Mouse (Mus musculus): ENCODE data around the gene Wdr18.

The Wdr18 gene

DNA sequence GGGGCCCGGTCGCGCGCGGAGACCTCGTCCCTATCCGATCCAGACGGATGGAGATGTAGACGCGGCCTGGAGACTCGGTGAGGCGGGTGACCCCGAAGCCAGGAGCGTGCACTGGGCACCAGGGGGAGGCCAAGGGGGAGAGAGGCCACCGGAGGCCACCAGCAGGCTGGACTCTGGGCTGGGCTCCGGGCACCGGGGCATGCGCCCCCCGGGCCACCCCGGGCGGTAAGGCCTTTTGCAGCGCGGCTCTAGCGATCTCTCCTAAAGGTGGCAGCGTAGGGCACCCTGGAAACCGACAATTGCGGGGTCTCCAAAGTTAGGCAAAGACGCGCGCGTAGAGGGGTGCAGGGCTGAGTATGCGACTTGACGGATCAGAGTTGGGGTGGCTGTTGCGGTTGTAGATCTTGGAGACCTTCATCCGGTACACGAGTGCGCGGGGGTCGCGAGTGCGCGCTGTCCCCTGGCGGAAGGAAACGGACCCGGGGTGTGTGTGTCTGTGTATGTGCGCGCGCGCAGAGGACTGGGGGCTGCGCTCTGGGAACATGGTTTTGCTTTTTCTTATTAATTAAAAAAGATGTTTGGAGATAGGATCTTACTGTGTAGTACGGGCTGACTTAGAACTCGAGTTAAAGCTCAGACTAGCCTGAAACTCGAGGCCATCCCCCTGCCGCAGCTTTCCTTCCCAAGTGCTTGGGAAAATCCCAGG lies 32.5 kb upstream of the Wdr18 start:
- DNase-seq (ENCODE audit: low spot score) = no peak

DNA sequence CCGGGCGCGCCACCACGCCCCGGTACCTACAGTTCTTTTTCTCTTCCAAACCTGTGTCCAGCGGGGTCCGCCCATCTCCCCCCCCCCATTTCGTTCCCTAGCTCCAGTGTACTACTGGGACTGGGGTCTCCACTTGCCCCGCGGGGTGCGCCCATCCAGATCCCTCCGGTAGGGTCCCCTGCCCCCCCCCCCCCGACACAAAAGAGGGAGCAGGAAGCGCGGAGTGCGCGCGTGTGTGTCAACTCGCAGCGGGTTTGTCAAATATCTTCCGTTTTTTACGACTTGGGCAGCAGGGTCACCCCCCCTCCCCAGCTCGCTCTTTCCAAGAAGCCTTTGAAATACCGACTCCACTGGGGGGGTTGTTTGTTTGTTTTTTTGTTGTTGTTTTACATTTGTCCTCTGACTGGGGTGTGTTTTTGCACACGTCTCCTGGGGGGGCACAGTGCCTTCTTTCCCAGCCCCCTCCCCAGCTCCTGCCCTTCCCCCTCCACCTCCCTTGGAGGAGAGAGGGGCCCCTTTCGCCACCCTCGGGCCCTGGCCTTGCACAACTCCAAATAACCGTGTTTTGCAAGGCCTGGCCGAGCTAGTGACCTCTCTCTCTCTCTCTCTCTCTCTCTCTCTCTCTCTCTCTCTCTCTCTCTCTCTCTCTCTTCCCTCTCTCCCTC lies 31.8 kb upstream of the Wdr18 start:
- DNase-seq (ENCODE audit: low spot score) = no peak

DNA sequence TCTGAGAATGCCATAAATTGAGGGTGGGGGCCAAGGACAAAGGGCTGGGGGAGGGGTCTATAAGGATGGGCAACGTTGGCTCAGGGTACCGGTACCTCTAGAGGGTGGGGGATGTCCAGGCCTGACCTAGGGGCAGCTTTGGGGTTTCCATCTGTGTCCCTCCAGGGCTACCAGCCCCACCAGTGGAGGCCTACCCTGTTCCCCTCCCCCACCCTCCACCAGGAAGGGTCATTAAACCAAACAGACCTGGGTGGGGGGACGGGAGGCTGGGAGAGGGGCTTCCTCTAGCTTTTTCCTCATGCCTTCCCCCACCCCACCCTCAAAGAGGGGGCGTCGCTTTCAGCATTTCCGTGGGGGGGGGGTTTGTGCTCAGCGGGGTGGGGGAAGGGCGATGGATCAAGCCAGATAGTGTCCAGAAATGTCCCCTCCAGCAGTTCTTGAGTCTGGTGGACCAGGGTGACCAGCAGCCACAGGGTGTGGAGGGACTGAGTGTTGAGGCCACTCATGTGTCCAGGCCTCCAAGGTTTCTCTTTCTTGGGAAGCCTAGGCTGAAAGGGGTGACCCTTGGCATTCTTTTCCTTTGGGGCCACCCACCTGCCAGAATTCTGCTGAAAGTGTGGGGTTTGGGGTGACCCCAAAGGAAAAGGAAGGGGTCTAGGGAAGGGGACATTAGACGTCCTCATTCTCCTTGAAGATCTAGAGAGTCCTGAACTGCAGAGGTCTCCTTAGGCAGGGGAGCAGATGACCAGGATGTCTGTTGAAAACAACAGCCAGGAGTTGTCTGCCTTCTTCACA lies 30.8 kb upstream of the Wdr18 start:
- DNase-seq (ENCODE audit: low spot score) = no peak

- DNase-seq (ENCODE audit: low spot score) = no peak
Measured at GRCm38 (mm10) chr10:79929967-79930825, 29.8 kb upstream of the Wdr18 start.

DNA sequence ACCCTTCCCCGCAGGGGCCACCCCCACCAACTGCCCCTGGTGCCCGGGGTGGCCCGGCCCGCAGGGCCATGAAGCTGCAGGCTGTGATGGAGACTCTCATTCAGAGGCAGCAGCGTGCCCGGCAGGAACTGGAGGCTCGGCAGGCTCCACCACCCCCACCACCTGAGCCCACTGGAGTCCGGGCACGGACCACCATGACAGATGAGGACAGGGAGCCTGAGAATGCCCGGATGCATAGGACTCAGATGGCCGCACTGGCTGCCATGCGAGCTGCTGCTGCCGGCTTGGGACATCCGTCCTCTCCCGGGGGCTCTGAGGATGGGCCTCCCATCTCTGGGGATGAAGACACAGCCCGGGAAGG lies 29.1 kb upstream of the Wdr18 start:
- DNase-seq (ENCODE audit: low spot score) = no peak

DNA sequence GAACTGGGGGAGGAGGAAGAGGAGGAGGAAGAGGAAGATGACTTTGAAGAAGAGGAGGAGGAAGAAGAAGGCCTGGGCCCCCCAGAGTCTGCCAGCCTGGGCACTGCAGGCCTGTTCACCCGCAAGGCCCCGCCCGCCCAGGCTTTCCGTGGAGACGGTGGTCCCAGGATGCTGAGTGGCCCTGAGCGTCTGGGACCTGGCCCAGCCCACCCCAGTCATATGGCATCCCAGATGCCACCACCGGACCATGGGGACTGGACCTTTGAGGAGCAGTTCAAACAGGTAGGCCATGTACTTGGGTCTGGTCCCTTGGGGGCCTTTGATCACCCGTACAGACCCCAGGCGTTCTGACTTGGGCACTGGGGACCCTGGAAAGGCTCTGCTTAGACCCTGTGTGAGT lies 28.2 kb upstream of the Wdr18 start:
- DNase-seq (ENCODE audit: low spot score) = no peak

DNA sequence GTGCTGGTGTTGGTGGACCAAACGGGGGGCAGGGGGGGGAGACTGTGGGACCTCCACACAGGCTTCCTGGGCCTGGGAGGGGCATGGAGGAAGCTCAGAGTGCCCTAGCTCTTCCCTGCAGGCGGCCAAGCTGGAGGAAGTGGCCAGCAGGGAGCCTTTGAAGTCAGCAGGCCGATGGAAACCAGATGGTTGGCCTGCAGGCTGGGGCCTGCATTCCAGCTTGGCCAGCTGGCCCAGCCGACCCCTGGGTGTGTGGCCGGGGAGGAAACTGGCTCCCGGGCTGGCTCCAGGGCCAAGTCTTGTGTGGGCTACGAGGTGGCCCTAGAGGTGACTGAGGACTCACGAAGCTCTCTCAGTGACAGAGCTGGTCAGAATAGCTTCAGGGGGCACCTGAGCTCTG lies 27.2 kb upstream of the Wdr18 start:
- no peak for DNase-seq (ENCODE audit: low spot score)

DNA sequence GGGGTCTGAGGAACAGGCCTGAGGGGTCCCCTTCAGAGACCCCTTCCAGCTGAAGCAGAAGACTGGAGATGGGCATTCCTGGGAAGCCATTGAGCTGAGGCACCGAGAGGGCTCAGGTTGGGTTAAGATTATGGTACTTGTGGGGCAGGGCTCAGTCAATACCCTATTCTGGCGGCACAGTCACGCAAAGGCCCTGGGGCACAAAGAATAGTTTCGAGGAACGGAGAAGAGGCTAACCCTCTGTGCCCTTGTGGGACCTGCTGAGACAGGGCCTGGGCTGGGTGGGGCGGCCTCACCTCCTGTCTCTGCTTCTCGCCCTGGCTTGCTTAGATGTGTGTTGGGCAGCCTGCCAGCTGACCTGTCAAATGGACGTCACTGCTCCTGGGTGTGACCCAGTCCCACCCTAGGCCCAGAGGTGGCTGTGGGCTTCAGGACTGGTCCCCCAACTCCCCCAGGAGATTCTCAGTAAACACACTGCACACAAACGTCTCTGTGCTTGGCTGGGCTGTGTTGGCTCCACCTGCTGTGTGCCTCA lies 26.7 kb upstream of the Wdr18 start:
- DNase-seq (ENCODE audit: low spot score) = no peak

DNA sequence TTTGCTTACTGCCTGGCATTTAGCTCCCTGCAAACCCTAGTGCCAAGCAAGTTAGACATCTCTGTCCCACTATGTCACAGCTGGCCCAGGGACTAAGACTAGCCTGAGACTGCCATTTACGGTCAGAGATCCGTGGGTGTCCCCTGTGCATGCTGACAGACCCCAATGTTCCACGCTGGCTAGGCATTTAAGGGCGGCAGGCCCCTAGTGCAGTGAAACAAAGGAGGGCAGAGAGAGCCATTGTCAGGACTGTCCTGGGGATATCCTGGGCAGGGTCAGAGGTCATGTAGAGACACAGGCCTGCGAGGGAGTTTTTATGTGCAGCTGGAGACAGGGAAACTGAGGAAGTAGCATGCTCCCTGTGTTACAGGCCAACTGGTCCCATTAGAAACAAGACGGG lies 26.1 kb upstream of the Wdr18 start:
- DNase-seq (ENCODE audit: low spot score) = no peak

DNA sequence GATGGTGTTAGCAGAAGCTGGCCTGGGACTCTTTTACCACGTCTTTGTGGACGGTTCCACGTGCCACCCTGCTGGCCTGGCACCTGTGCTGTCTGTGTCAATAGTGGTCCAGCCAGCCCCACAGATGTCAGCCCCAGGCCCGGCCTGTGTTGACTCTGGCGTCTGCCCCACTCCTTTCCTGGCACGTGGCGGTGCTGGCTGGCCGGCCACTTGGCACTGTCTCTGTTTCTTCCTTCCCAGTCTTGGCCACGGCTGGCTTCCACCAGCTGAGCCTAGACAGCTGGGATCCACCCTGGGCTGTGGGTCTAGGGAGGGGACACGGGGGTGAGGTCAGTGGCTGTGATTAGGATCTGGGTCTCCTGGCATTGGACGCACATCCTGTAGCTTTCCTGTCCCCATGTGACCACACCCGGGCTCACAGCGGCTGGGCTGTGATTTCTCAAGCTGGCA lies 25.7 kb upstream of the Wdr18 start:
- no peak for DNase-seq (ENCODE audit: low spot score)

DNA sequence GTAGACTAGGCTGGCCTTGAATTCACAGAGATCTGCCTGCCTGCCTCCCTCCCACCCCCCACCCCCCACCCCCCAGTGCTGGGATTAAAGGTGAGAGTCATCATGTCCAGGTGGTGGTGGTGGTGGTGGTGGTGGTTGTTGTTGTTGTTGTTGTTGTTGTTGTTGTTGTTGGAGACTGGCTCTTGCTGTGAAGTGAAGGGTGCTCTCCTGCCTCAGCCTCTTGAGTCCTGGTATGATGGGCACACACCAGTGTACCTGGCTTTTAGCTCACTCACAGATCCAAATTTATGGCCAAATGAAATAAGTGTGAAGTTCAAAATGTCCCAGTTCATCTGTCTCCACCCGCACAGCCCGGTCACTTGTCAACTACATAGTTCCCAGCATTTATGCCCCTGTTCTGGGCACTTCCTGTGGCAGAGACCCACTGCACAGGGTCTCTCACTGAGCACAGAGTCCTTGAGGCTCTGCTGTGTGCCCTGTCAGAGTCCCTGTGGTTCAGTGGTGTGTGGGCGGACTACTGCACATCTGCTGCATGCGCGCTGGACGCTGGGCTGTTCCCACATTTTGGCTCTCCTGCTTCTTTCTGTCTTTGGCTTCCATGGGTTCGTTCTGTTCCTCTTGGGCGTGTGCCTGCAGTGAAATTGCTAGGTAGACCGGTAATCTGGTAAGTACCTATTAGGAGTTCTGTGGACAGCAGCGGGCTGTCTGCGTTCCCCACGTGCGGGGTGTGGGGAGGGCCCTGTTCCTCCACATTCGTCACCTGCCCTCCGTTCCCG lies 25.0 kb upstream of the Wdr18 start:
- no peak for DNase-seq (ENCODE audit: low spot score)

DNA sequence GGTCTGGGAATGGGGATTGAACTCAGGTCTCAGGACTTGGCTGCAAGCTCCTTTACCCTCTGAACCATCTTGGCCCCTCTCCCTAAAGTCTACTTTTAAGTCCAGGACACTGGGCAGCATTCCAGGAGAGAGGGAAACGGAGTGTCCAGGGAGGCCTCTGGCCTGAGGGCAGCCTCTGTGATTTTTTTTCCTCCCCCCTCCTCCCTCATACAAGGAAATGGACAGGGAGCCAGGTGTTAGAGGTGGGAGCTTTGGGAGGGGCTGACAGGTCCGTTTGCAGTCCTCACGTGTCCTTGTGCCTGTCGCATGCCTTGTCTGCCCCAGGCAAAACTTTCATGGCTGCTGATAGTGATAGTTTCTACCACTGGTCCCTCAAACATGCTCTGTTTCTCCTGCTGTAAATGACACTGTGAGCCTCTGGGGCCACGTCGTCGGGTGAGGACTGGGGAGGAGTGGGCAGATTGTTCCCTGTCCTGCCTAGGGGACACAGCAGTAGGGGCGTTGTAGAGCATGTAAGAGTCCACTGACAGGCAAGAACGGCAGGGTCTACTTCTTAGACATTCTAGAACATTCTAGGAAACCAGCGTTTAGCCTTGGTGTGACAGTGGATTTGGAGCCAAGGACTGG lies 23.6 kb upstream of the Wdr18 start:
- DNase-seq (ENCODE audit: low spot score) = no peak

- no peak for DNase-seq (ENCODE audit: low spot score)
Measured at GRCm38 (mm10) chr10:79936911-79937441, 23.0 kb upstream of the Wdr18 start.

DNA sequence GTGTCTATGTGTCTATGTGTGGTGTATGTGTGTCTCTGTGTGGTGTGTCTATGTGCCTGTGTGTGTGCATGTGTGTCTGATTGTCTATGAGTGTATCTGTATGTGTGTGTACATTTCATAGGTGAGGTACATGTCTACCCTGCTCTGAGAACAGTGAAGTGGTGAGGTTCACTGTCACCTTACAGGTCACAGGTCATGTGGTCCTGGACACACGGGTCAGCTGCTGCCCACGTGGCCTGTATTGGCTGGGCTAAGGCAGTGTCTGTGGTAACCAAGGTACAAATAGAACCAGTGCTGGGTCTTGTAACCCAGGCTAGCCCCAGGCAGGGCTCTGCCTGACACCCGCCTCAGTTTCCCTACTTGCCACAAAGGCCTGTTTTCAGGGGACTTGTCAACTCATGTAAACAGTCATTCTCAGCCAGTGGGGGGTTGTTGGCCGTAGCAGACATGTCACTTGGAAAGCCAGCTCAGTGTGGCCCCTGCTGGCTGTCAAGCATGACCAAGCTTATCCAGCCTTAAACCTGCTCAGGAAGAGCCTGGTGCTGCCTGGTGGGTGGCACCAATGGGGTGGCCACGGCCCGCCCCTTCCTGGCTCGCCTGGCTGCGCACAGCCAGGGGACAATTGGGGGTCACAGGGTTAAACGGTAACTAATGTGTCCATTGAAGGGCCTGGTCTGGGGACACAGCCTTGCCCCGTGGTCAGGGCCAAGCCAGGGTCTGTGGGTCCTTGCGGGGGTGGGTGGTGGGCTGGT lies 22.0 kb upstream of the Wdr18 start:
- no peak for DNase-seq (ENCODE audit: low spot score)

DNA sequence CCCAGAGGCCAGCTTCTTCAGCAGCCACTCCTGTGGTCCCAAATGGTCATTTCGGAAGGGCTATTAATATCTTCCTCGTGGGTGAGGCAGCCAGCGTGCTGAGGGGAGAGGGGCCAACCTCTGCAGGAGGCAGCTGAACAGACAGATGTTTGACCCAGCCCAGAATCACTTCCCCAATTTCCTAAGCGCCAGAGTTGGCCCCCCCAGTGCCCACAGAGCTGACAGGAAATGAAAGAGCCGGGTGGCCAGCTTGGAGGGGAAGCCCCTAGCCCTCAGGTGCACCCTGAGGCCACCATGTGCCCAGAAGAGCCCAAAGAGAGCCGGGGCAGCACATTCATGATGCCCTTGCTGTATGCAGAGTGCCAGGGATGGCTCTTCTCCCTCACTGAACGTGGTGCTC lies 19.2 kb upstream of the Wdr18 start:
- DNase-seq (ENCODE audit: low spot score) = no peak

GRCm38 (mm10) chr10:79942988-79943387 lies 17.0 kb upstream of the Wdr18 start:
- no peak for DNase-seq (ENCODE audit: low spot score)

DNA sequence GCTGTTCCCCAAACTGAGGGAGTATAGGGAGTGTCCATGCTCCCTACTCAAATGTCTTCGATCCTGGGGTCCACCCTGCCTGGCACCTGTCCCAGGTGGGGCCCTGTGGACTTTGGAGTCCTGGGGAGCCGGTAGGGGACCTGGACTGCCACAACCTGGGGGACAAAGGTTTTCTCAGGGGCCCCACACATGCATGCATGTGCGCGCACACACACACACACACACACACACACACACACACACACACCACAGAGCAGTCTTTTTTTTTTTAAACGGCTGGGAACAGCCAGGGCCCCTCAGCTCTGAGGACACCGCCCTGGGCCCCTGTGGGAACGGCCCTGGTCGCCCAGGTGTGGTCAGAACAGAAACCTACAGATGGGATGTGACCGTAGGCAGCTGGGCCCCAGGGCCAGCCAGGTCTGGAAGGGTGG lies 16.5 kb upstream of the Wdr18 start:
- DNase-seq (ENCODE audit: low spot score) = no peak

DNA sequence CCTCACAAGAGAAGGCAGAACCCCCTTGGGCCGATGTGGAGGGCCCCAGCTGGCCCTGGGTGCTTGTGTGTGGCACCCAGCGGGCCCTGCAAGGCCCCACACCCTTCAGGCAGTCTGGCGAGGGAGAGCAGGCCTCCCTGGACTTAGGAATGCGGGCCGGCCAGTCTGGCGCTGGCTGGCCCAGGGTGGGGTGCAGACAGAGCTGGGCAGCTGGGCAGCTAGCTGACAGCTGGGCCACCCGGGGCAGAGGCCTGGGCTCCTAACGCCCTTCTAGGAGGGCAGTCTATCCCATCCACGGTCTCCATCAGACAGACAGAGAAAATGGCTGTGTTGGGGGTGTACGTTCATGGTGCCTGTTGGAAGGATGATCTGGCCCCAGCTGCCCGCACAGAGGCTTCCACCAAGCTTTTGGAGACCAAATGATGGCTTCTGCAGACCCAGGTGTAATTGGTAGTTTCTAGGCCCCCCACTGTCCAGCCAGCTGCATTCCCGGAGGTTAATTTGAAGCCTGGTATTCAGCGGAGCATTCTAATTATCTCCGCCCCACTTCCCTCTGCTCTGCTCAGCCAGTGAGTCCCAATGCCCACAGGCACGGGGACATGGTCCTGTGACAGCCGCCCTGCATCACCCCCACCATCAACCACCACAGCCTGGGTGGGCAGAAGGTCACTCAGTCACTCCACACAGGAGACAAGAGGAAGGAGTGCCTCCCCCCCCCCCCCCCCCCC lies 14.3 kb upstream of the Wdr18 start:
- no peak for DNase-seq (ENCODE audit: low spot score)

DNA sequence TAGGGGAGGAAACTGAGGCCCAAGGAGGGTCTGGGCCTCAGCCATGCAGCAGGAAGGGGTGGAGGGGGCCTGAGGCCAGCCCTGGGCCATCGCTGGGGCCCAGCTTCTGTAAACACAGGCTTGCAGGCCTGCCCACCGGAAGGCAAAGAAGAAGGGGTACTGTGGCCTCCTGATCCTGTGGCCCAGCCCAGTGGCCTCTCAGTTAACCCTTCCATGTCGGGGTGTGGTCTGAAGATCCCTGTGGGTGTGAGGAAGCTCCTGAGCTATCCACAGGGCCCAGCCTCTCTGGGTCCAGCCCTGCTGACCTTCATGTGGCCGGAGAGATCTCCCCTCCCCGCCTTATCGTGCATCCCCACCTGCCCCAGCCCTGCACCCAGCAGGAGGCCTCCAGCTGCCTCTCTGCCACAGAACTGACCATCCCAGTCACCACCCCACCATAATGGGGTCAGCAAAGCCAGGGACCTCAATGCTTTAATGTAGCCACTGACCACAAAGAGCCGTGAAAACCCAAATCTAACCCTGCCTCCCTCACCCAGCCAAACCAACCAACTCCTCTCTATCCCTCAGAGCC lies 13.1 kb upstream of the Wdr18 start:
- DNase-seq (ENCODE audit: low spot score) = no peak
